Mouse (Mus musculus): ENCODE measurements around the gene Cep250. TPM values are rescaled to one million over a fixed set of nuclear protein-coding genes. Genes with fewer than 3 reads are reported as not detected.

The Cep250 gene
- total RNA-seq (2023), result 10 to 100 TPM; 65.6 to 75.0 TPM

GRCm38 (mm10) chr2:155956134-155957059 is at the start of gene Cep250:
Cep250 (plus strand) TSS chr2:155956458.

GRCm38 (mm10) chr2:155929531-155930442 is 26.5 kb upstream of the Cep250 start, which contains the start of gene Uqcc1:
Uqcc1 (minus strand) TSS chr2:155930310.

DNA sequence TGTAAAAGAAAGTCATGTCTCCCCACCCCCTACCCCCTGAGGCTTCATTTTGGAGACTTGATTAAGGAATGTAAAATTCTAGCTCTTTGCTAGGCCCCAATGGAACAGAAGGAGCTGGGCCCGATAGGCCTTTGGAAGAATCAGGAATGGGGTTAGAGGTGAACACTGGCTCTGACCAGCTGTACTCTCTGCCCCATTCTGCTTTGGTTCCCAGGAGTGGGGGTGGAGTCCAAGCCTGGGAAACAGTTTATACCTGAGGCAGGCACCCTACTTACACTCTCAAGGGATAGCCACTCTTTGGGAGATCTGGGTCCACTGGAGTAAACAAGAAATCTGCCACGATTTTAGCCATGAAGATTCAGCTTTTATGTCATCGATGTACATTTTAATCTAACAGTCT is 15.6 kb upstream of the Cep250 start, which contains the start of gene Gm15557:
TSS of gene Gm15557 (plus strand) at position 48 of the 400 bp plus-strand sequence.

GRCm38 (mm10) chr2:155945124-155945523 is 11.1 kb upstream of the Cep250 start, which contains the start of gene Gdf5:
Gdf5 (minus strand) TSS chr2:155945367.

GRCm38 (mm10) chr2:156007888-156008532 is 51.8 kb downstream of the Cep250 start, which contains the start of the genes 6430550D23Rik and Ergic3:
6430550D23Rik (minus strand) TSS chr2:156007977.
Ergic3 (plus strand) TSS chr2:156008045.

Other genes starting within 250 kb of the Cep250 start
- gene Edem2, start 227.0 kb upstream of the Cep250 start, total RNA-seq (2023), result 10 to 100 TPM; 37.2 to 39.6 TPM
- not detected for gene Gm17581, start 220.6 kb upstream of the Cep250 start, total RNA-seq (2023)
- gene Procr, start 205.3 kb upstream of the Cep250 start, total RNA-seq (2023), result not detected
- gene Mmp24, start 181.1 kb upstream of the Cep250 start, total RNA-seq (2023), result not detected
- gene BC029722, start 137.0 kb upstream of the Cep250 start, total RNA-seq (2023), result 10 to 100 TPM; 25.9 to 27.2 TPM
- 100 to 1,000 TPM in 1 of 2 experiments, 10 to 100 TPM in 1; 84.4 to 126 TPM for gene Eif6, start 129.5 kb upstream of the Cep250 start, total RNA-seq (2023)
- gene Fam83c, start 121.6 kb upstream of the Cep250 start, total RNA-seq (2023), result not detected
- gene Uqcc1, start 26.1 kb upstream of the Cep250 start, total RNA-seq (2023), result 10 to 100 TPM; 35.4 to 40.9 TPM
- not detected for gene Gm15557, start 15.7 kb upstream of the Cep250 start, total RNA-seq (2023)
- gene Gdf5, start 11.1 kb upstream of the Cep250 start, total RNA-seq (2023), result not detected
- gene 6430550D23Rik, start 51.5 kb downstream of the Cep250 start, total RNA-seq (2023), result 1 to 10 TPM in 1 of 2 experiments, under 1 TPM in 1; 0.78 to 1.7 TPM
- 100 to 1,000 TPM in 1 of 2 experiments, 10 to 100 TPM in 1; 89.9 to 105 TPM for gene Ergic3, start 51.6 kb downstream of the Cep250 start, total RNA-seq (2023)
- gene Fer1l4, start 96.5 kb downstream of the Cep250 start, total RNA-seq (2023), result not detected
- gene Spag4, start 108.7 kb downstream of the Cep250 start, total RNA-seq (2023), result 1 to 10 TPM; 4.9 to 5.0 TPM
- gene Cpne1, start 155.5 kb downstream of the Cep250 start, total RNA-seq (2023), result 10 to 100 TPM; 68.4 to 75.3 TPM
- gene Rbm12, start 155.5 kb downstream of the Cep250 start, total RNA-seq (2023), result 10 to 100 TPM; 36.8 to 44.8 TPM
- 10 to 100 TPM; 28.3 to 34.8 TPM for gene Gm28036, start 170.6 kb downstream of the Cep250 start, total RNA-seq (2023)
- gene Romo1, start 187.6 kb downstream of the Cep250 start, total RNA-seq (2023), result 10 to 100 TPM; 64.2 to 91.4 TPM
- 10 to 100 TPM; 38.8 to 40.7 TPM for gene Nfs1, start 187.7 kb downstream of the Cep250 start, total RNA-seq (2023)
- 1,000 to 10,000 TPM; 1,897 to 2,007 TPM for gene Rbm39, start 223.8 kb downstream of the Cep250 start, total RNA-seq (2023)
- 10 to 100 TPM; 73.2 to 81.1 TPM for gene Phf20, start 240.0 kb downstream of the Cep250 start, total RNA-seq (2023)